Mouse (Mus musculus): ENCODE results near the gene Fezf1.

Fezf1 gene

DNA sequence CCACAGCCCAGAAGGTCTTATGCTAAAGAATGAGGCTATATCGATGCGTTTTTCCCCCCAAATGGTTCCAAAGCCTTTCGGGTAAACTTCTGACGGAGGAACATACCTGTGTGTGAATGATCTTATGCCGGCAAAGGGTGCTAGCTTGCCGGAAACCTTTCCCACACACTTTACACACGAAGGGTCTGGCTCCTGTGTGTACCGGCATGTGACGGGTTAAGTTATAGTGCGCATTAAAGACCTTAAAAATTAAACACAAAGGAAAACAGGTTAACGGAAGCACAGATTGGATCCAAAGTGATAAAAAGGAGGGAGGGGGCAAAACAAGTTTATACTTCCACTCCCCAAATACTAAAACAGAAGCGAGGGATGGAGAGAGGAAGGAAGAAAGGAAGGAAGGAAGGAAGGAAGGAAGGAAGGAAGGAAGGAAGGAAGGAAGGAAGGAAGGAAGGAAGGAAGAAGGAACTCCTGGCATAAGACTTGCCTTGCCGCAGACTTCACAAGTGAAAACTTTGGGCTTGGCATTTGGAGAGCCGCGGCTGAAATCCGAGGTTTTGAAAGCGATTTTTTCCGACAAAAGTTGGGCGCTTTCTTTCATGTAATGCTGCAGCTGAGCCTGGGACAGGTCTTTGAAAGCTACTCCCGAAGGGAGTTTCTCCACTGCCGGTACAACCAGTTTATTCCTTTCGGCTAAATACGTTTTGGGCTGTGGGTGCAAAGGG lies 1.2 kb downstream of the Fezf1 start:
- DNase-seq = no peak

DNA sequence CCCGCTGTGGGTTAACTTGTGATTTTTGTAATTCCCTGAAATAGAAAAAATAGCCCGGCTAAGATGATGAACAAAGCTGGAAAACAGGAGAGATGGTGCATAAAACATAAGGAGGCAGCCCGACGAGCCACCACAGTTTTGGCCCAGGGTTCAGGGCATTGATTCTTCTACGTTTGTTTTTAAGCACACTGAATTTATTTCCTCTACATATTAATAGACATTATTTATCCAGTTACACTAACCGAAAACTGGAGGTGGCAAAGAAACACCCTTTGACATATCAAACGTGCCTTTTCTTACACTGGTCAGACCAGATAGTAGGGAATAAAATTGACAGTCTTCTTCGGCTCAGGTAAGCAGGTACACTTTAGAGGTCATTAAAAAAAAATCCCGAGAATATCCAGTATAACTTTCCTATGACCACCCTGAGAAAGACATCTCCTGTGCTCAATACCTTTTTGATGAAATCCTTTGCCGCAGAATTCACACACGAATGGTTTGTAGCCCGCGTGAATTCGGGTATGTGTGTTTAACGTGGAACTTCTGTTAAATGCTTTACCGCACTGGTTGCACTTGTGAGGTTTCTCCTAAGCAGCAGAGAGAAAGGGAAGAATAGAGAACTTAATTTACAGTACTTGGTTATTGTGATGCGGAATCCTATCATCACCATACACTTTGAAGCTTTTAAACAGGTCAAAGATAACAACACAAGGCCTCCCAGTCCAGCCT lies 1.9 kb downstream of the Fezf1 start:
- no peak for DNase-seq

DNA sequence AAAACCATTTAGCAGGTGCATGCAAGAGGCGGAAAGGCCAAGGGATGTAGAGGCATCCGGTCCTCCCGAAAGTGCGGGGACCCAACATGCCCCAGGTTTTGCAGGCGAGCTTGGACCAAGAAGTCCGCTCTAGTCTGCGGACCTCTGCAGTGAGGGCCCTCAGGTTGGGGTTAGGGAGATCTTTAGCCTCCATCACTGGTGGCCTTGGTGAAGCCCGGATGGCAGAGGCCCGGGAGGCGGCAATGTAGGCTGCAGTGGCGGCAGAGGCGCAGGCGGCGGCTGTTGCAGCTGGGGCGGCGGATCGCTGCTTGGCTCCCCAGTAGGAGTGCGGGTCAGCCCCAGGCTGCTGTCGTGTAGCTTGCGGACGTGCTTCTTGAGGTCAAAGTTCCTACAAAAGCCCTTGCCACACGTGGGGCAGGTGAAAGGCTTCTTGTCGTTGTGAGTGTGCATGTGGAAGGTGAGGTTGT lies 2.6 kb downstream of the Fezf1 start:
- DNase-seq = no peak

DNA sequence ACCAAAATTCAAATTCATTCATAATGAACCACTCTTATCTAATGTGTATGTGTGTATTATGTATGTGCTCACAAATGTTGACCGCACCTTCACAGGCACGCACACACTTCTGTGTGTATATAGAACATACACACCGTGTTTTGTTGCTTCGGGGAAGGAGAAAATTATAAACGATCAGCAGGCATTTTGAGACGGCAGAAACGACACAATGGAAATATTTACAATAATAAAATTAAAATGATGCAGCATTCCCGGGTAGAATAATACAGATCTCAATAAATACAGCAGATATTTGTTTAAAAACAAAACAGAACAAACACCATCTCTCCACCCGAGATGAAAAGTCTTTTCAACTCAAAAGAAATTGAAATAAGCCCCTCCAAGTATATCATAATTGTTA lies 3.0 kb downstream of the Fezf1 start:
- no peak for DNase-seq

DNA sequence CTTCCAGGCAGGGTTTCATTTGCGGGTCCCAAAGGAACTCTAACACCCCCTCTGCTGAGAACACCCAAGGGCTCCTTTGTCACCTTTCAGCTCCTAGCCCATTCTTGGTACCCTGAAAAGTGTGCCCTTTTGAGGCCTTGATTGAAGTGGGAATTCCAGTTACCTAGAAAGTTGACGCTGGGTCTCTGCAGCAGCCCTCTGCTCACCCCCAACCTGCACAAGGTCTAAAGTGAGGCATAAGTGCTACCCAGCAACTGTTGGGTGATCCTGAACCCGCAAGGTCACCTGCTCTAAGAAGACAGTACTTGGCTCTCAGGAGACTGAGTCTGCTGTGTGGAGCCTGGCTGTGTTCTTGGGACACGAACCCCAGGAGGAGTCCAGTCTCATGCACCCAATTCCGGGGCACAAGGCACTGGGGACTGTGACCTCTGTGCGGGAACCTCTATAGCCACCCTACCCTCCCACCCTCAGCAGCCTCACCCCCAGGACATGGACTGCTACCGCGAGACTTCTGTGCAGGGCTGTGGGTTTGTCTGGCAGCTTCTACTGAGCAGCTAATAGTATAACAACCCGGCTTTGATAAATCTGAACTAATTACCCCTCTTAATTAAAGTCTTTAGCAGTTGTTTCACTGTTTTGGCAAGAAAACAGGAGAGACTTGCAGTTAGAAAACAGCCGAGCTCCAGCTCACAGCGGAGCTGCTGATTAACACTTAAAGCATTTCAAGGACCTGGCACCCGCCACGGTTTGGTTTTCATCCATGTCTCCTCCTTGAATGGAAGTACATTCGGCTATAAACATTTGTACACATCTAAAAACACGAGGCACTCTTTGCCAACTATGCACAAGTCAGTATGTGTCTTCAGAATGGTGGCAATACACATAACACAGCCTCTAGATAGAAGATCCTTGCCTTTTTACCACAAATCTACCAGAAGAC lies 4.1 kb downstream of the Fezf1 start:
- DNase-seq = no peak

DNA sequence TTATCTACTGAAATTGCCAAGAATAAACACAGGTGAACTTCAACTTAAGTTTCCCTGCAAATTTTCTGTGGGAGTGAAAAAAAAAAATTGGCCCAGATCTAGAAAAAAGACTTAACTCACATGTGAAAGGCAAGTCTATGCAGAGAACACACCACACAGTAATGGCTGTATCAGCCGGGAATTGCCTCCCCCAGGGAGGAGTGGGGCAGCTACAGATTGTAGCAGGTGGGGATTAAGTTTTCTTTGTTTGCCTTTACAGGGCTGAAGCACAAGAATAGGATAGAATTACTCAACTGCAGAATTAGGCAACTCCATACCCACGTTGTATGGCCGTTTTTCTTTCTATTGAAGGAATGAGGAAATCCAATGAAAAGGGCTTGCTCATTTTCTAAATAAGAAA lies 36.7 kb downstream of the Fezf1 start:
- no peak for DNase-seq

DNA sequence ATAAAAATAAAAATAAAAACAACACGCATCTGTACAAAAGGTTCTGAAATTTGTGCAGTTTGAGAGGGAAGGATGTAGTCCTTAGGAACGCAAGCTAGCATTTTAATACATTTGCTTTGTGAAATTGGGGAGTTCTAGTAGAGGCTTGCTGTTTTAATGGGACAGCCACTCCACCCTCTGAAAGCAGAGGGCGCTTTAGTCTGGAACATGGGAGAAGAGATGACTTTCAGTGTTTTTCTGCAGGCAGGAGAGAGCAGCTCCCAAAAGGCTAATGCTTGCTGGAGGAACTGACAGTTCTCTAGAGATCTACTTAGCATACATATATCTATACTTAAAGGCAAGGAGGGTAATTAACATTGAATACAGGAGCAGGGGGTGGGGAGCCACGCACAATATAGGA lies 40.4 kb downstream of the Fezf1 start:
- no peak for DNase-seq

DNA sequence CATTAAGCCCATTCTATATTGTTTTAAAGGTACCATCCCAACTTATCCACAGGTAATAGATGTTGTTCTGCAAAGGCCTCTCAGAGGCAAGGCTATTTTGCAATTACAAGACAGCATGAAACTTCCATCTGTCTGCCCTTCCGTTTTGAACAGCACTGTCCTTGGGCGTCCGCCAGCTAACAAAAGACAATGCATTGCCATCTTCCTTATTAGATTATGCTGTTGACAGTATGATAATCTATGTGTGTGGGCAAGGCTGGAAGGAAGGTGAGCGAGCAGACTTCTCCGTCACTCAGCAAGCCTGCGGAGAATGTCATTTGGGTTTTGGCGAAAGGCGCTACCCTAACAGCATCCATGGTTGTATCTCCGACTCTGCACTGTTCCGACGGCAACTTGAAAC lies 45.5 kb downstream of the Fezf1 start:
- no peak for DNase-seq

Data from spleen, adult 18-20 months (tissue).